Mouse (Mus musculus) CD4-positive naive resting alpha-beta T cell, adult 76 days (primary cell): ENCODE data around the gene Emcn. TPM values are rescaled to one million over a fixed set of nuclear protein-coding genes. Genes with fewer than 3 reads are reported as not detected.

Experiments used
- total RNA-seq: library from RNA; stranded (reverse); gene quantifications from one replicate; pipeline ENCODE4 v1.2.4, GENCODE M21; 2023

Emcn gene
- not detected for total RNA-seq

DNA sequence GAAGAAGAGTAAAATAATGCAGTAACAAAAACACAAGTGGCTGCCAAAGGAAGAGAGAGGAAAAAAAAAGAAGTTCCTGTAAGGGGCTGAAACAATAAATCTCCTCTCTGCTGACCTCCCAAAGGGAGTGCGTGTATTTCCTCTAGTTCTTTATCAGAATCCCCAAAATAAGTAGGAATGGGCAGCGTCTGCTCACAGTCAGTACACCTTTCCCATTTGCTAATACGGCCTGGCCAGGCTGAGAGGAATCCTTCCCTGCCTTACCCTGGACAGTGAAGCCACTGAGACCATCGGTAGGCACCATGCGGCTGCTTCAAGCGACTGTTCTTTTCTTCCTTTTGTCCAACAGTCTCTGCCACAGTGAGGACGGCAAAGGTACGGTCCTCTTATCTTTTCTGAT, at the start of gene Emcn:
Emcn (plus strand) TSS at position 130 of the 400 bp plus-strand sequence.

